Comparison of ENCODE assay signal across 9 mouse cellular contexts in genomic region chr19:42432761-42433160, GRCm38 (mm10). TPM values are rescaled to one million over a fixed set of nuclear protein-coding genes. Genes with fewer than 3 reads are reported as not detected.
DNase-seq lines count a peak whose midpoint lies in the region; ATAC-seq and TF ChIP-seq lines count a peak whose summit lies in the region.
"Had no signal": no experiment of that assay in that cellular context is flagged by ENCODE, and none has a peak within 500 bp of the region (broad histone marks: within the 10 kb centered on the region; RNA-seq: fewer than 3 reads in every experiment).

No protein-coding gene starts in this region.

- TF ChIP-seq POLR2A in cerebellum, adult 2 months (IDR thresholded peaks at IDR 0.05; ENCODE audit: borderline replicate concordance, insufficient read depth, low read length) = no peak

- no peak overlapping the region for H3K27ac ChIP-seq in ES-E14 (ENCODE audit: insufficient read depth, low read depth, low read length, poor library complexity, severe bottlenecking)
- H3K27ac ChIP-seq in hindbrain, embryonic 11.5 days (ENCODE audit: low read depth, low read length) = peak overlapping the region; percentile 90; the same call in 1 of the 2 replicates
- H3K27ac ChIP-seq in midbrain, embryonic 10.5 days (replicated peaks) = peak overlapping the region; percentile 94
- H3K27ac ChIP-seq in cerebellum, adult 2 months (ENCODE audit: insufficient read depth, low read length) = no peak overlapping the region

- peak overlapping the region; percentile 85 for H3K4me3 ChIP-seq in E14TG2a.4 (replicated peaks; ENCODE audit: low read length)
- H3K4me3 ChIP-seq in ES-E14 (ENCODE audit: insufficient read depth in 1 of 2, low read depth in 1 of 2, low read length in 2 of 2, poor library complexity in 1 of 2, severe bottlenecking in 1 of 2) = peak overlapping the region; percentile 67 to 80
- H3K4me3 ChIP-seq in hindbrain, embryonic 11.5 days (ENCODE audit: low read depth, low read length) = peak overlapping the region; percentile 52
- H3K4me3 ChIP-seq in midbrain, embryonic 10.5 days = peak overlapping the region; percentile 78
- no peak overlapping the region for H3K4me3 ChIP-seq in cerebellum, adult 2 months (replicated peaks; ENCODE audit: insufficient read depth, low read depth, low read length)

- no peak for DNase-seq in ES-E14 (ENCODE audit: low read depth, low spot score)
- no peak for DNase-seq in hindbrain, embryonic 11.5 days (ENCODE audit: low spot score)
- no peak for DNase-seq in midbrain, embryonic 10.5 days (ENCODE audit: low spot score)
- no peak for DNase-seq in testis, postnatal 10 days (ENCODE audit: low spot score)
- no peak for DNase-seq in cerebellum, adult 2 months
- no peak for DNase-seq in lung, postnatal 25 days (ENCODE audit: low spot score)
- DNase-seq: kidney, adult 8-10 months had no signal

- H3K27me3 ChIP-seq in E14TG2a.4 (ENCODE audit: insufficient read depth, low read length) = peaks cover 75% of the 10 kb centered on the region
- H3K27me3 ChIP-seq in hindbrain, embryonic 11.5 days (ENCODE audit: control insufficient read depth, insufficient read depth, low read length) = peaks cover 30% of the 10 kb centered on the region
- peaks cover 81% of the 10 kb centered on the region for H3K27me3 ChIP-seq in midbrain, embryonic 10.5 days (ENCODE audit: low read depth, poor library complexity, severe bottlenecking)
- H3K27me3 ChIP-seq in cerebellum, adult 2 months (ENCODE audit: control insufficient read depth, insufficient read depth, low read length) = peaks cover 1% of the 10 kb centered on the region; the same call in 1 of the 2 replicates

- no peaks in the 10 kb centered on the region for H3K9me3 ChIP-seq in E14TG2a.4 (ENCODE audit: low read length)
- H3K9me3 ChIP-seq in ES-E14 (ENCODE audit: control insufficient read depth, insufficient read depth, low read depth, low read length) = no peaks in the 10 kb centered on the region
- no peaks in the 10 kb centered on the region for H3K9me3 ChIP-seq in hindbrain, embryonic 11.5 days (ENCODE audit: control insufficient read depth, low read length)
- no peaks in the 10 kb centered on the region for H3K9me3 ChIP-seq in midbrain, embryonic 10.5 days (replicated peaks)

- H3K4me1 ChIP-seq in E14TG2a.4 (replicated peaks; ENCODE audit: low read depth, low read length) (peaks cover 32% of the 10 kb centered on the region), ES-E14 (ENCODE audit: control insufficient read depth in 2 of 2, insufficient read depth in 2 of 2, low read length in 2 of 2, poor library complexity in 1 of 2) (no peaks in the 10 kb centered on the region; a peak in 1 of 4 replicates)
- peaks cover 5% of the 10 kb centered on the region; the same call in 1 of the 2 replicates for H3K4me1 ChIP-seq in hindbrain, embryonic 11.5 days (replicated peaks; ENCODE audit: control insufficient read depth, insufficient read depth, low read length)
- peaks cover 28% of the 10 kb centered on the region for H3K4me1 ChIP-seq in midbrain, embryonic 10.5 days
- no peaks in the 10 kb centered on the region for H3K4me1 ChIP-seq in cerebellum, adult 2 months (ENCODE audit: control insufficient read depth, insufficient read depth, low read length)

- 56% methylated on average over 8 of the region's 8 CpGs for WGBS in hindbrain, embryonic 11.5 days
- WGBS in midbrain, embryonic 10.5 days = 46% methylated on average over 8 of the region's 8 CpGs
- WGBS in cerebellum, adult 2 months = 67% methylated on average over 8 of the region's 8 CpGs

- in situ Hi-C loops in ES-E14 (cut with MboI; ENCODE audit: low sequenced_read_pairs in 2 of 2, unreplicated experiment in 2 of 2) = no loop called here

- H3K4me2 ChIP-seq in hindbrain, embryonic 11.5 days (replicated peaks; ENCODE audit: low read depth, low read length) = peak overlapping the region; percentile 72

- H3K36me3 ChIP-seq in E14TG2a.4 (ENCODE audit: insufficient read depth, low read length) = no peaks in the 10 kb centered on the region
- H3K36me3 ChIP-seq in ES-E14 (ENCODE audit: control insufficient read depth, insufficient read depth, low read length, poor library complexity, severe bottlenecking) = no peaks in the 10 kb centered on the region
- H3K36me3 ChIP-seq in hindbrain, embryonic 11.5 days (ENCODE audit: control insufficient read depth, insufficient read depth, low read length) = no peaks in the 10 kb centered on the region
- no peaks in the 10 kb centered on the region for H3K36me3 ChIP-seq in midbrain, embryonic 10.5 days

- H3K9ac ChIP-seq in ES-E14 (ENCODE audit: insufficient read depth, low read depth, low read length, poor library complexity, severe bottlenecking) = peak overlapping the region; percentile 82
- H3K9ac ChIP-seq in hindbrain, embryonic 11.5 days (ENCODE audit: low read depth, low read length) = peak overlapping the region; percentile 71

- no peak for TF ChIP-seq CTCF in E14TG2a.4 (conservative IDR thresholded peaks at IDR 0.05; ENCODE audit: low read length)
- no peak for TF ChIP-seq CTCF in cerebellum, adult 2 months (IDR thresholded peaks at IDR 0.05; ENCODE audit: borderline replicate concordance, insufficient read depth, low read depth, low read length)

- ATAC-seq in hindbrain, embryonic 11.5 days (ENCODE audit: low FRiP score) = no peak
- ATAC-seq in monocyte, adult 5-6 weeks (replicated peaks; ENCODE audit: insufficient number of reproducible peaks, low FRiP score, low TSS enrichment, poor library complexity, severe bottlenecking) = no peak

TF ChIP-seq in ES-E14, 5 proteins besides CTCF, POLR2A, EP300 and RAD21:
- TF ChIP-seq CHD2 (IDR thresholded peaks at IDR 0.05; ENCODE audit: low read depth, low read length) (no peak), MAFK (IDR thresholded peaks at IDR 0.05; ENCODE audit: insufficient read depth, low read depth, low read length) (no peak), HCFC1 (IDR thresholded peaks at IDR 0.05; ENCODE audit: borderline replicate concordance, insufficient read depth, low read length) (no peak), ZNF384 (IDR thresholded peaks at IDR 0.05; ENCODE audit: low read depth, low read length) (no peak), ZC3H11A (IDR thresholded peaks at IDR 0.05; ENCODE audit: borderline replicate concordance, low read depth, low read length) (no peak)

RNA-seq across cellular contexts. Expression of gene Crtac1, which starts 1.2 kb away (rescaled TPM):
- 2.0 and 3.4 TPM in 2 replicates for total RNA-seq in ES-E14 (2012; rRNA removed)
- polyA plus RNA-seq in hindbrain, embryonic 11.5 days (2014; fragmentation: Nextera tagmentation; extraction: Ambion mirVana) = 12.1 and 13.0 TPM in 2 replicates
- polyA plus RNA-seq in midbrain, embryonic 10.5 days (2016; fragmentation: Nextera tagmentation; extraction: Ambion mirVana) = 2.1 and 4.2 TPM in 2 replicates
- total RNA-seq in monocyte, adult 5-6 weeks (2017) = not detected in 3 replicates
- 22.8 and 30.2 TPM in 2 replicates for polyA plus RNA-seq in cerebellum, adult 2 months (2012; rRNA removed)

Comparison
In these comparisons a context has a peak if more than half of its experiments do, and no peak if none do; other contexts are left out.
1. H3K27ac ChIP-seq: peak in hindbrain, embryonic 11.5 days (single experiment) and midbrain, embryonic 10.5 days (single experiment); none in ES-E14 (single experiment) and cerebellum, adult 2 months (single experiment).